Mouse (Mus musculus) intestine, embryonic 14.5 days (tissue): ENCODE data around the gene Cfap99. TPM values are rescaled to one million over a fixed set of nuclear protein-coding genes. Genes with fewer than 3 reads are reported as not detected.

Experiments
- ATAC-seq: fragments of 200-750 bp; cut with Nextera tagmentation; replicated peaks from 2 replicates; pipeline ENCODE4 v1.8.0; 2017; ENCODE audit warnings: low read depth, moderate number of reproducible peaks, moderate TSS enrichment, moderate library complexity; ENCODE audit not compliant: low FRiP score, low TSS enrichment
- DNase-seq: peaks from one replicate; pipeline ENCODE4 v3.0.0-alpha.2; 2018; ENCODE audit warnings: low spot score
- H3K27ac ChIP-seq: fragments of 300-500 bp; sonication (generic); 2 replicates; pipeline ENCODE4 v1.5.1; 2014; ENCODE audit warnings: low read depth, mild to moderate bottlenecking, control low read depth
- H3K27me3 ChIP-seq: fragments of 300-500 bp; sonication (generic); replicated peaks from 2 replicates; pipeline ENCODE4 v1.6.1; 2014; ENCODE audit warnings: low read length, control low read depth; ENCODE audit not compliant: control insufficient read depth, insufficient read depth
- H3K36me3 ChIP-seq: fragments of 300-500 bp; sonication (generic); 2 replicates; pipeline ENCODE4 v1.6.1; 2014; ENCODE audit warnings: low read length, control low read depth; ENCODE audit not compliant: control insufficient read depth, insufficient read depth
- H3K4me1 ChIP-seq: fragments of 300-500 bp; sonication (generic); replicated peaks from 2 replicates; pipeline ENCODE4 v1.6.1; 2014; ENCODE audit warnings: low read length, control low read depth, mixed read lengths; ENCODE audit not compliant: control insufficient read depth, insufficient read depth
- H3K4me2 ChIP-seq: fragments of 300-500 bp; sonication (generic); 2 replicates; pipeline ENCODE4 v1.6.1; 2014; ENCODE audit warnings: low read length
- H3K4me3 ChIP-seq: fragments of 300-500 bp; sonication (generic); 2 replicates; pipeline ENCODE4 v1.5.1; 2014; ENCODE audit warnings: low read depth, low read length, control low read depth, mixed read lengths
- H3K9ac ChIP-seq: fragments of 300-500 bp; sonication (generic); 2 replicates; pipeline ENCODE4 v1.6.1; 2014; ENCODE audit warnings: mild to moderate bottlenecking, low read length
- H3K9me3 ChIP-seq: fragments of 300-500 bp; sonication (generic); 2 replicates; pipeline ENCODE4 v1.6.1; 2016; ENCODE audit warnings: low read length, control low read depth; ENCODE audit not compliant: control insufficient read depth
- WGBS: fragments of 180-500 bp; shearing (Covaris S2); extraction: QIAGEN DNeasy Blood & Tissue Kit; methylation state at CpG from one replicate; pipeline ENCODE4 v1.1.7; 2014; 5-methylcytosine and 5-hydroxymethylcytosine counted together
- polyA plus RNA-seq: library from polyadenylated mRNA; unstranded; fragments of >200 nt; fragmentation: Nextera tagmentation; extraction: Ambion mirVana; gene quantifications from 2 replicates; pipeline ENCODE4 v1.2.1, GENCODE M21; 2014

Cfap99 gene
- polyA plus RNA-seq, 1 experiment from 2014 or later = not detected

- Histone ChIP-seq H3K27ac (no peak overlapping the region; the same call in 1 of the 2 replicates), H3K4me3 (no peak overlapping the region), H3K36me3 (no peaks in the 10 kb centered on the region), H3K4me1 (peaks cover 24% of the 10 kb centered on the region), H3K4me2 (no peak overlapping the region), H3K9ac (no peak overlapping the region), H3K27me3 (no peaks in the 10 kb centered on the region), H3K9me3 (no peaks in the 10 kb centered on the region)
- no peak for ATAC-seq
- DNase-seq = no peak
- WGBS = 50% methylated on average over 4 of the region's 4 CpGs
These were observed 35.4 kb upstream of the Cfap99 start for GRCm38 (mm10) chr5:34252967-34253519.

- 61% methylated on average over 8 of the region's 8 CpGs for WGBS
- H3K36me3 ChIP-seq = no peaks in the 10 kb centered on the region
- ATAC-seq (no peak), DNase-seq (no peak)
- no peak overlapping the region for H3K27ac ChIP-seq
- no peak overlapping the region for H3K9ac ChIP-seq
- H3K27me3 ChIP-seq = no peaks in the 10 kb centered on the region
- peaks cover 24% of the 10 kb centered on the region for H3K4me1 ChIP-seq
- no peaks in the 10 kb centered on the region for H3K9me3 ChIP-seq
- H3K4me2 ChIP-seq = no peak overlapping the region
- H3K4me3 ChIP-seq = no peak overlapping the region
These were observed 34.1 kb upstream of the Cfap99 start for GRCm38 (mm10) chr5:34254309-34254708.

GRCm38 (mm10) chr5:34255189-34255588, 33.2 kb upstream of the Cfap99 start:
- H3K4me3 ChIP-seq = no peak overlapping the region
- H3K9ac ChIP-seq = no peak overlapping the region
- 81% methylated on average over 3 of the region's 3 CpGs for WGBS
- H3K27ac ChIP-seq = no peak overlapping the region
- H3K36me3 ChIP-seq = no peaks in the 10 kb centered on the region
- DNase-seq (no peak), ATAC-seq (no peak)
- H3K9me3 ChIP-seq = no peaks in the 10 kb centered on the region
- no peaks in the 10 kb centered on the region for H3K27me3 ChIP-seq
- H3K4me2 ChIP-seq = no peak overlapping the region
- H3K4me1 ChIP-seq = peaks cover 19% of the 10 kb centered on the region

- Histone ChIP-seq H3K4me1 (no peaks in the 10 kb centered on the region), H3K9me3 (no peaks in the 10 kb centered on the region), H3K4me2 (no peak overlapping the region), H3K9ac (no peak overlapping the region), H3K27me3 (no peaks in the 10 kb centered on the region), H3K27ac (no peak overlapping the region), H3K4me3 (no peak overlapping the region), H3K36me3 (no peaks in the 10 kb centered on the region)
- no peak for ATAC-seq
- no peak for DNase-seq
- 73% methylated on average over 3 of the region's 3 CpGs for WGBS
These were observed 29.1 kb upstream of the Cfap99 start for GRCm38 (mm10) chr5:34259172-34259816.

GRCm38 (mm10) chr5:34266065-34266464, 22.3 kb upstream of the Cfap99 start:
- no peaks in the 10 kb centered on the region for H3K4me1 ChIP-seq
- no peaks in the 10 kb centered on the region for H3K36me3 ChIP-seq
- H3K27me3 ChIP-seq = no peaks in the 10 kb centered on the region
- H3K4me2 ChIP-seq = no peak overlapping the region
- 66% methylated on average over 4 of the region's 4 CpGs for WGBS
- ATAC-seq (no peak), DNase-seq (no peak)
- no peaks in the 10 kb centered on the region for H3K9me3 ChIP-seq
- H3K4me3 ChIP-seq = no peak overlapping the region
- no peak overlapping the region for H3K27ac ChIP-seq
- no peak overlapping the region for H3K9ac ChIP-seq

- DNase-seq (no peak), ATAC-seq (no peak)
- Histone ChIP-seq H3K9me3 (no peaks in the 10 kb centered on the region), H3K9ac (no peak overlapping the region), H3K27ac (no peak overlapping the region), H3K4me1 (no peaks in the 10 kb centered on the region), H3K4me3 (no peak overlapping the region), H3K4me2 (no peak overlapping the region), H3K36me3 (no peaks in the 10 kb centered on the region), H3K27me3 (no peaks in the 10 kb centered on the region)
- WGBS = 79% methylated on average over 16 of the region's 16 CpGs
These were observed 19.0 kb upstream of the Cfap99 start for GRCm38 (mm10) chr5:34269197-34269920.

GRCm38 (mm10) chr5:34269921-34270465, 18.4 kb upstream of the Cfap99 start:
- no peaks in the 10 kb centered on the region for H3K4me1 ChIP-seq
- H3K4me3 ChIP-seq = no peak overlapping the region
- no peak overlapping the region for H3K27ac ChIP-seq
- ATAC-seq (no peak), DNase-seq (no peak)
- H3K36me3 ChIP-seq = no peaks in the 10 kb centered on the region
- no peak overlapping the region for H3K9ac ChIP-seq
- no peaks in the 10 kb centered on the region for H3K9me3 ChIP-seq
- no peak overlapping the region for H3K4me2 ChIP-seq
- no peaks in the 10 kb centered on the region for H3K27me3 ChIP-seq
- WGBS = 64% methylated on average over 12 of the region's 12 CpGs

GRCm38 (mm10) chr5:34271743-34272142, 16.7 kb upstream of the Cfap99 start:
- H3K4me2 ChIP-seq = no peak overlapping the region
- H3K9ac ChIP-seq = no peak overlapping the region
- WGBS = 36% methylated on average over 4 of the region's 4 CpGs
- ATAC-seq = no peak
- H3K9me3 ChIP-seq = no peaks in the 10 kb centered on the region
- H3K27me3 ChIP-seq = no peaks in the 10 kb centered on the region
- peak; percentile 68 for DNase-seq
- H3K36me3 ChIP-seq = no peaks in the 10 kb centered on the region
- no peaks in the 10 kb centered on the region for H3K4me1 ChIP-seq
- no peak overlapping the region for H3K4me3 ChIP-seq
- H3K27ac ChIP-seq = no peak overlapping the region
